Mouse (Mus musculus): ENCODE data around the gene Sowahb.

The Sowahb gene

GRCm38 (mm10) chr5:93044584-93045370 lies at the start of gene Sowahb:
TSS of gene Sowahb (minus strand) at chr5:93045022.
- no peak for DNase-seq (ENCODE audit: low spot score in 2 of 2)

- peak; percentile 28 to 48 for DNase-seq (ENCODE audit: low spot score in 2 of 2)
Measured at GRCm38 (mm10) chr5:93093638-93094527, 49.1 kb upstream of the Sowahb start.

GRCm38 (mm10) chr5:93092857-93093622 lies 48.2 kb upstream of the Sowahb start, which contains the start of gene Sept11:
TSS of gene Sept11 (plus strand) at chr5:93093437.
- DNase-seq (ENCODE audit: low spot score in 2 of 2) = peak; percentile 79 to 89

- DNase-seq (ENCODE audit: low spot score in 2 of 2) = peak; percentile 14 to 39
Measured at GRCm38 (mm10) chr5:93092147-93092781, 47.4 kb upstream of the Sowahb start.

- DNase-seq (ENCODE audit: low spot score in 2 of 2) = no peak
Measured at GRCm38 (mm10) chr5:93091266-93091665, 46.4 kb upstream of the Sowahb start.

GRCm38 (mm10) chr5:93085900-93086299 lies 41.1 kb upstream of the Sowahb start:
- DNase-seq (ENCODE audit: low spot score in 2 of 2) = no peak

GRCm38 (mm10) chr5:93085015-93085598 lies 40.3 kb upstream of the Sowahb start:
- DNase-seq (ENCODE audit: low spot score in 2 of 2) = no peak

GRCm38 (mm10) chr5:93079596-93079995 lies 34.8 kb upstream of the Sowahb start:
- DNase-seq (ENCODE audit: low spot score in 2 of 2) = no peak

- no peak for DNase-seq (ENCODE audit: low spot score in 2 of 2)
Measured at GRCm38 (mm10) chr5:93077661-93078323, 33.0 kb upstream of the Sowahb start.

GRCm38 (mm10) chr5:93060865-93061264 lies 16.0 kb upstream of the Sowahb start:
- DNase-seq (ENCODE audit: low spot score in 2 of 2) = no peak

GRCm38 (mm10) chr5:93053606-93054397 lies 9.0 kb upstream of the Sowahb start:
- DNase-seq (ENCODE audit: low spot score in 2 of 2) = no peak

GRCm38 (mm10) chr5:93051951-93052350 lies 7.1 kb upstream of the Sowahb start:
- DNase-seq (ENCODE audit: low spot score in 2 of 2) = no peak

- no peak for DNase-seq (ENCODE audit: low spot score in 2 of 2)
Measured at GRCm38 (mm10) chr5:93051041-93051440, 6.2 kb upstream of the Sowahb start.

- no peak for DNase-seq (ENCODE audit: low spot score in 2 of 2)
Measured at GRCm38 (mm10) chr5:93049971-93050370, 5.1 kb upstream of the Sowahb start.

GRCm38 (mm10) chr5:93048481-93049240 lies 3.8 kb upstream of the Sowahb start:
- DNase-seq (ENCODE audit: low spot score in 2 of 2) = no peak

GRCm38 (mm10) chr5:93046306-93046845 lies 1.6 kb upstream of the Sowahb start:
- DNase-seq (ENCODE audit: low spot score in 2 of 2) = no peak

GRCm38 (mm10) chr5:93045371-93045714 lies 521 bp upstream of the Sowahb start:
- DNase-seq (ENCODE audit: low spot score in 2 of 2) = no peak

- no peak for DNase-seq (ENCODE audit: low spot score in 2 of 2)
Measured at GRCm38 (mm10) chr5:93043688-93044583, 886 bp downstream of the Sowahb start.
